Mouse (Mus musculus) layer of hippocampus, adult 9-10 months (tissue): ENCODE data around the gene Trmt61a.

ENCODE experiments used
- DNase-seq: peaks from one replicate; pipeline ENCODE4 v3.0.0; 2022; ENCODE audit warnings: low spot score

Gene Trmt61a

GRCm38 (mm10) chr12:111672581-111672980, 5.3 kb upstream of the Trmt61a start:
- no peak for DNase-seq

- no peak for DNase-seq
Observed at GRCm38 (mm10) chr12:111674850-111675486, 2.9 kb upstream of the Trmt61a start.

GRCm38 (mm10) chr12:111675797-111676580, 1.9 kb upstream of the Trmt61a start:
- DNase-seq = no peak

GRCm38 (mm10) chr12:111677421-111677820, 484 bp upstream of the Trmt61a start:
- DNase-seq = no peak

GRCm38 (mm10) chr12:111678670-111678933, 697 bp downstream of the Trmt61a start:
- DNase-seq = no peak

- no peak for DNase-seq
Observed at GRCm38 (mm10) chr12:111678997-111679396, 1.1 kb downstream of the Trmt61a start.

GRCm38 (mm10) chr12:111680661-111681060, 2.8 kb downstream of the Trmt61a start:
- no peak for DNase-seq

- DNase-seq = no peak
Observed at GRCm38 (mm10) chr12:111681305-111681704, 3.4 kb downstream of the Trmt61a start.

GRCm38 (mm10) chr12:111682003-111682402, 4.1 kb downstream of the Trmt61a start:
- no peak for DNase-seq

GRCm38 (mm10) chr12:111682806-111683205, 4.9 kb downstream of the Trmt61a start:
- DNase-seq = no peak

GRCm38 (mm10) chr12:111686390-111686789, 8.5 kb downstream of the Trmt61a start:
- DNase-seq = no peak

GRCm38 (mm10) chr12:111687350-111688068, 9.6 kb downstream of the Trmt61a start:
- DNase-seq = no peak

- no peak for DNase-seq
Observed at GRCm38 (mm10) chr12:111688069-111688428, 10.1 kb downstream of the Trmt61a start.

- DNase-seq = no peak
Observed at GRCm38 (mm10) chr12:111689426-111689825, 11.5 kb downstream of the Trmt61a start.

GRCm38 (mm10) chr12:111691346-111691872, 13.5 kb downstream of the Trmt61a start:
- no peak for DNase-seq

GRCm38 (mm10) chr12:111692899-111693298, 15.0 kb downstream of the Trmt61a start:
- DNase-seq = no peak

- DNase-seq = no peak
Observed at GRCm38 (mm10) chr12:111693341-111694270, 15.7 kb downstream of the Trmt61a start.

- no peak for DNase-seq
Observed at GRCm38 (mm10) chr12:111694271-111694781, 16.4 kb downstream of the Trmt61a start.

- no peak for DNase-seq
Observed at GRCm38 (mm10) chr12:111694880-111695804, 17.2 kb downstream of the Trmt61a start.

- no peak for DNase-seq
Observed at GRCm38 (mm10) chr12:111696239-111696638, 18.3 kb downstream of the Trmt61a start.

- DNase-seq = no peak
Observed at GRCm38 (mm10) chr12:111697708-111698107, 19.8 kb downstream of the Trmt61a start.
